10 mouse cellular contexts compared by ENCODE assay signal in the genomic region with DNA sequence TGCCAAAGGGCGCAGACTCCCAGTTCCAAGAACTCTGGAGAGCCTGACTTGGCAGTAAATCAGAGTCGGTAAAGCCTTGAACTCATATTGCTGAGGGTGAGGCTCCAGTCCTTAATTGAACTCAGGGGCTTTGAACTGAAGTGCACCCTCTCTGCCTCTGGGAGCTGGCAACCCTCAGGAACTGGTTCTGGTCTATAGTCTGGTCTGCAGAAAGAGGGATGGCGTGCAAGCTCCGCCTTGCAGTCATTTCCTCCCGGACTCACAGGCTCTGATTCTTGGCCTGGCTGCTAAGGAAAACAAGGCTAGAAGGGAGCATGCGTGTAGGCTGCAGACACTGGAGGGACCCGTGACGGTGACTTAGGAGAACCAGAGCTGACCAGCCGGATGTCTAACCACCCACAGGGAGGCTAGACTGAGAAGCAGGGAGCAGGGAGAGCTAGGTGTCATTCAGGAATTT. TPM values are rescaled to one million over a fixed set of nuclear protein-coding genes. Genes with fewer than 3 reads are reported as not detected.
DNase-seq lines count a peak whose midpoint lies in the region; ATAC-seq and TF ChIP-seq lines count a peak whose summit lies in the region.
"Had no signal": no experiment of that assay in that cellular context is flagged by ENCODE, and none has a peak within 500 bp of the region (broad histone marks: within the 10 kb centered on the region; RNA-seq: fewer than 3 reads in every experiment).

No protein-coding gene starts in this region.

- no peak for TF ChIP-seq CTCF in gastrocnemius, adult 2 months (IDR thresholded peaks at IDR 0.05)

- H3K9ac ChIP-seq in limb, embryonic 12.5 days (replicated peaks), result 0 out of 2 replicates have a peak overlapping the region, but pooled peaks have one; percentile 27

- intact Hi-C loops in gastrocnemius, adult 2 months (cut with DNase I), result no loop called here
- intact Hi-C loops in gastrocnemius, postnatal 36 days (cut with DNase I), result no loop called here
- intact Hi-C loops in heart, postnatal 36 days (cut with DNase I), result no loop called here
- intact Hi-C loops in left cerebral cortex, postnatal 36 days (cut with DNase I), result no loop called here

- no peak overlapping the region for H3K4me2 ChIP-seq in limb, embryonic 12.5 days

- H3K4me1 ChIP-seq in limb, embryonic 12.5 days (replicated peaks), result peaks cover 12% of the 10 kb centered on the region; the same call in 1 of the 2 replicates

- WGBS in limb, embryonic 12.5 days, result 32% methylated on average over 9 of the region's 9 CpGs

- H3K27me3 ChIP-seq in limb, embryonic 12.5 days, result no peaks in the 10 kb centered on the region

- peaks cover 4% of the 10 kb centered on the region; the same call in 1 of the 2 replicates for H3K9me3 ChIP-seq in limb, embryonic 12.5 days

- no peak for ATAC-seq in limb, embryonic 12.5 days (ENCODE audit: insufficient number of reproducible peaks, insufficient read depth, low FRiP score, low TSS enrichment, low read depth)
- ATAC-seq in monocyte, adult 5-6 weeks (replicated peaks; ENCODE audit: insufficient number of reproducible peaks, low FRiP score, low TSS enrichment, poor library complexity, severe bottlenecking), result no peak

- no peak overlapping the region for H3K27ac ChIP-seq in gastrocnemius, adult 2 months
- H3K27ac ChIP-seq in limb, embryonic 12.5 days, result no peak overlapping the region
- H3K27ac ChIP-seq: heart, adult 2 months had no signal

- H3K36me3 ChIP-seq in limb, embryonic 12.5 days, result no peaks in the 10 kb centered on the region

- peak; percentile 25 for DNase-seq in gastrocnemius, adult 2 months
- DNase-seq in gastrocnemius, postnatal 36 days, result no peak
- DNase-seq in adrenal gland, postnatal 36 days, result peak; percentile 36 to 50
- DNase-seq in heart, postnatal 36 days, result peak; percentile 5 to 12
- no peak for DNase-seq in adipocyte (ENCODE audit: low spot score)
- no peak for DNase-seq in left cerebral cortex, postnatal 36 days (ENCODE audit: low spot score in 2 of 2)
- DNase-seq: left cerebral cortex, postnatal 4 days had no signal

- no peak overlapping the region for H3K4me3 ChIP-seq in gastrocnemius, adult 2 months
- no peak overlapping the region for H3K4me3 ChIP-seq in limb, embryonic 12.5 days (replicated peaks)
- H3K4me3 ChIP-seq: heart, adult 2 months had no signal

RNA-seq across cellular contexts. Expression of a gene that starts 22.2 kb away (rescaled TPM):
- 1 to 10 TPM; 2.9 to 3.2 TPM for total RNA-seq in gastrocnemius, adult 2 months (2021)
- total RNA-seq in gastrocnemius, postnatal 36 days (2021), result 1 to 10 TPM; 2.5 to 2.7 TPM
- total RNA-seq in adrenal gland, postnatal 36 days (2021), result 1 to 10 TPM; 8.2 to 8.3 TPM
- 1 to 10 TPM; 2.7 to 3.2 TPM for total RNA-seq in heart, postnatal 36 days (2021)
- 10.3 and 10.6 TPM in 2 replicates for polyA plus RNA-seq in limb, embryonic 12.5 days (2016; fragmentation: Nextera tagmentation; extraction: Ambion mirVana)
- total RNA-seq in left cerebral cortex, postnatal 36 days (2021), result 1 to 10 TPM; 4.5 to 5.2 TPM
- total RNA-seq in monocyte, adult 5-6 weeks (2017), result 1.8 to 5.9 TPM (median 3.9 TPM) in 3 replicates

Comparison
In these comparisons a context has a peak if more than half of its experiments do, and no peak if none do; other contexts are left out.
1. DNase-seq: peak in gastrocnemius, adult 2 months (single experiment), adrenal gland, postnatal 36 days (2 of 2) and heart, postnatal 36 days (2 of 2); none in gastrocnemius, postnatal 36 days (0 of 2), adipocyte (single experiment) and left cerebral cortex, postnatal 36 days (0 of 2).